Mouse (Mus musculus) urinary bladder, postnatal 10 days (tissue): ENCODE results near the gene Cenpa.

Experiments
- DNase-seq: peaks from one replicate; pipeline ENCODE4 v3.0.0; 2022; ENCODE audit warnings: low spot score

The Cenpa gene

DNA sequence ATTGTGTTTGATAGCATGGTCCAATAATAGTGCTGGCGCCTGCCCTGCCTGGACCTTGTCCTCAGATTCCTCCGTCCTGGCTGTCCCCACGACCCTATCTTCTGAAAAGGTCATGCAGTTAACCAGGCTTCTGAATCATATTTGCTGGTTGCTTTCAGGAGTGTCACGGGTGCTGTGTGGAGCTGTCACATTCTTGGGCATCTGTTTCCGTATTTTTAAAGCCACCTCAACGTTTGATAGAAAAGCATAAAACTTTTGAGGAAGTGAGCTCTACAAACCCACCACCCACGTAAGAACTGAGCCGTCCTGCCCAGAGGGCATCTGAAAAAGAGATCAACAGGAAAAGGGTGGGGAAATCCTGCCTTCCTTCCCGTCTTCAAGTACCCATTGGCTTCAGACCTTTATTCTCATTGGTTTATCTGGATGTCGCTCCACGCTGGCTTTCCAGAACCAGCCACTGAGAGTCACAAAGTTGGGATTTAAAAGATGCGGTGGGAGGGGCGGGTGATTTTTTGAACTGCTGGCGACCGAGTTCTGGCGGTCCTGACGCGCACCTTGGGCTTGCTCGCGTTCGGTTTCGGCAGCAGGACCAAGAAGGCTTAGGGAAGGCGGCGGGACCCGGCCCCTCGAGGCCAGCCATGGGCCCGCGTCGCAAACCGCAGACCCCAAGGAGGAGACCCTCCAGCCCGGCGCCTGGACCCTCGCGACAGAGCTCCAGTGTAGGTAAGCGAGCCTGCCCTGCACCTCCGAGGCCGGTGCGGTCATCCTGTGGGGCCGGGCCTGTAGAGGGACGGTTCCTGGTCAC is at the start of gene Cenpa:
Gene Cenpa (plus strand): TSS at position 387 of the 805 bp plus-strand sequence.
- DNase-seq: peak; percentile 39

DNA sequence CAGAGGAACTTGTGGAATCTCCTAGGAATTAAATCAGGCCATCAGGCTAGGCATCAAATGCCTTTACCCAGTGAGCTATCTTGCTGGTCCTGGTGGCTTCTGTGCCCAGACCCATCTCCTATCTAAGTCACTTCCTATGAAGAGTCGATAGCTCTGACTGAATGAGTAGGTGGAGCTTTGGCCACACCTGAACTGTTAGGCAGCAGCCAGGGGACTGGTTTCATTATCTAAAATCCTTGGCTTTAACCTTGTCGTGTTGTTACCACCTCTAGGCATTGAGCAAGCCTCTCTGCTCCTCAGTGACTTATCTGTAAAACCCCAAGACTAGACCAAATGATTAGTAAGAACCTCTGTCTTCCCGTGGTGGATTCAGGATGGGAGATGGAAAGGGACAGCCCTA is 49.2 kb upstream of the Cenpa start:
- no peak for DNase-seq

DNA sequence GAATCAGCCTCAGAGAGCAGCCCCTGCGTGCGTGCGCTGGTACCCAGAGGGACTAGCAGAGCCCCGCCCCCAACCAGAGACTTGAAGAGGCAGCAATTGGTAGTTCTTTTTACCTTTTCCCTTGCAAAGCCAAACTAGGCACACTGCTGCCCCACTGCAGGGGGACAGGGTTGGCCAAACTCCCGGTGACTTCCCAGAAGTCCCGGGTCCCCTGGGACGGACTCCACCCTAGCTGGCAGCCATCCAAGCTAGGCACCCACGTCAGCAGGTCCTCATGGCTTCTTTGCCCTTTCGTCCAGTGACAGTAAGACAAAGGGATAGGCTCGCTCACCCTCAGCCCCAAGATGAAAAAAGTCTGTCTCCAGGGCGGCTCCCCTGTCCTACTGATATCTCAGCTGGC is 48.7 kb upstream of the Cenpa start:
- no peak for DNase-seq

DNA sequence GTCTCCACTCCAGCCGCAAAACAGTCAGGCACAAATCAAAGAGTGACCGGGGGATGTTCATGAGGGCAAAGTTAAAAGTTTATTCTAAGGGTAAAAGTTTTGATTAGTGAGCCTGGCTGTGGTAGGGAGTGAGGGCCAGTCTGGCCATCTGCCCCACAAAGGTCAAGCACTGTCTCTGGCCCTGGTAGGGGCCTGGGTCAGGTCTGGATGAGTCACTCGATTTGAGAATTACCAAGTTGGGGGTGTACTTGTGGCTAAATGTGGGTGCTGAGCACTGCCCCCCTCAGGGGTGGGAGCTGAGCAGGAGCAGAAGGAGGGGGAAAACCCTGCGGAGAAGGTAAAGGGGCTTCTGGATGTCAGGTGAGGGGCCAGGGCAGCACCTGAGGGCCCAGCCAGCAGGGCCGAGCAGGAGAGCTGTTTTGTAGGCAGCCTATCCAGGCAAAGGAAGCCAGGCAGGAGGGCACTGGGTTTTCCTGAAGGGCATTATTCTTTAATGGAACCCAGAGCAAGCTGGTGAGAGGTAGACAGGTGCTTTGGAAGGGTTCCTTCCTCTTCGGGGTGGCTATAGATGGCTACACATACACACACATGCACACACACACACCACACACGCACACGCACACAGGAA is 48.1 kb upstream of the Cenpa start:
- no peak for DNase-seq

GRCm38 (mm10) chr5:30619211-30619610 is 47.4 kb upstream of the Cenpa start:
- no peak for DNase-seq

GRCm38 (mm10) chr5:30620567-30620966 is 46.0 kb upstream of the Cenpa start:
- DNase-seq: no peak

- no peak for DNase-seq
Observed at GRCm38 (mm10) chr5:30621211-30621790, 45.3 kb upstream of the Cenpa start.

- no peak for DNase-seq
Observed at GRCm38 (mm10) chr5:30621844-30622176, 44.8 kb upstream of the Cenpa start.

- DNase-seq: no peak
Observed at GRCm38 (mm10) chr5:30622177-30622840, 44.3 kb upstream of the Cenpa start.

GRCm38 (mm10) chr5:30622841-30623185 is 43.8 kb upstream of the Cenpa start:
- DNase-seq: no peak

GRCm38 (mm10) chr5:30623380-30623779 is 43.2 kb upstream of the Cenpa start:
- no peak for DNase-seq

GRCm38 (mm10) chr5:30624311-30624710 is 42.3 kb upstream of the Cenpa start:
- DNase-seq: no peak

DNA sequence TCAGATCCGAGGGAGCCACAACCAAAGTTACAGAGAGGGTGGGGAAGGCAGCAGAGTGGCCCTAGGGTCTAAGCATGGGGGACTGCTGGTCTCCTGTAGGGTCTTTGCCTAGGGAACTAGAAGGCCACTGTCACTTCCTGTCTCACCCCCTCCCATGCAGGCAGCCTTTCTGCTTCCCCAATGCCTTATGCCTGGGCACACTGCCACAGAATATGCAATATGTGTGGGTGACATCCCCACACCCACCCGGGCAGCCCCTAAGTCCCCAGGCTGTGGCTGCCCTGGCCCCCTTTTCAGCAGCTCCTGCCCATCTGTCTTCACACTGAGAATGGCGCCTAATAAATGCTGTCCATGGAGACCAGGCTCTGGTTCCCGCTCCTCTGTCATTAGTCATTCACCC is 41.7 kb upstream of the Cenpa start:
- DNase-seq: no peak

GRCm38 (mm10) chr5:30625379-30625778 is 41.2 kb upstream of the Cenpa start:
- no peak for DNase-seq

DNA sequence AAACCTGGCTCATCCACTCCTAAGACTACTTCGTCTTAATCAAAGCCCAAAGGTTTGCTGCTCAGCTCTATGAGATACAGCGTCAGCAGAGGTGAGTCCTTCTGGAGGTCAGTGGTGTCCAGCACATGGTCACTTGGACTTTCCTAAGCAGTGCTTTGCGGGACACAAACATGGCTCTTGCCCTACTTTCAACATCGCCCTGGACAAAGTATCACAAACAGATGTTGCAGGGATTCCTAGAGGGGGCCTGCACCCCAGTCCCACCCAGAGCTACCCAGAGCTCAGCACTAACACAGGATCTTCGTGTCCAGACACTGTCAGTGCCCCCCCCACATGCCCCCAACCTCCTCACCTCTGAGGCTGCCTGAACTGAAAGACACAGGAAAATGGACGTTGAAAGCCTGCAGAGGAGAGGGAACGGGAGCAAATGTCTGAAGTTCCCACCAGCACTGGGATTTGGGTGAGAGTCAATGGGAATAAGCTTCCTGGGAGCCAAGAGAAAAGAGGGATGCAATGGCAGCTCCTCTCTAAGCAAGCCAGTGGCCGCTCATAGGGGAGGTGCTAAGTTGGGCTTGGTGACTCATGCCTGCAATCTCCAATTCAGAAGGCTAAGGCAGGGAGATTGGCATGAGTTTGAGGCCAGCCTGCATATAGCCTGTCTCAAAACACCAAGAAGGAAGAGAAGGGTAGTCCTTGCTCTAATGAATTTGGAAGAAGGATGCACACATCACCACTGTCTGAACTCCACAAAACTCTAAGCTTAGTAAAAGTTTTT is 40.1 kb upstream of the Cenpa start:
- DNase-seq: no peak

GRCm38 (mm10) chr5:30628511-30628910 is 38.1 kb upstream of the Cenpa start:
- DNase-seq: no peak

- DNase-seq: no peak
Observed at GRCm38 (mm10) chr5:30630401-30630800, 36.2 kb upstream of the Cenpa start.

DNA sequence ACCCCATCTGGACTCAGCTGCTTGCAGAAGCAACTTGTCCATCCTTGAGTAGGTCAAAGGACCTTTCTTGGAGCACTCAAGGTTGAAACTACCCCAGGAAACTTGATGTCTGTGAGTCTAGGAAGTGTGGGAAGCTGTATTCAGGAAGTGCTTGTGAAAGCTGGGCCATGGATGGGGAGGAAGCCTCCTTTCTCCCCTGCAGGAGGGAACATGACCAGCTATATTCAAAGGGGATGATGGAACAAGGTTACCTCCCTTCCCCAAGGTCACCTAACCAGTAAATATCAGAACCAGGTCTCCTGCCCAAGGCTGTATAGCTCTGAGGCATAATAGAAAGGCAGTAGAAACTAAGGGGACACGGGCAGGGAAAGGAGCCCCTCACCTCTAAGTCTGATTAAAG is 34.4 kb upstream of the Cenpa start:
- no peak for DNase-seq

GRCm38 (mm10) chr5:30636994-30637393 is 29.6 kb upstream of the Cenpa start:
- no peak for DNase-seq

DNA sequence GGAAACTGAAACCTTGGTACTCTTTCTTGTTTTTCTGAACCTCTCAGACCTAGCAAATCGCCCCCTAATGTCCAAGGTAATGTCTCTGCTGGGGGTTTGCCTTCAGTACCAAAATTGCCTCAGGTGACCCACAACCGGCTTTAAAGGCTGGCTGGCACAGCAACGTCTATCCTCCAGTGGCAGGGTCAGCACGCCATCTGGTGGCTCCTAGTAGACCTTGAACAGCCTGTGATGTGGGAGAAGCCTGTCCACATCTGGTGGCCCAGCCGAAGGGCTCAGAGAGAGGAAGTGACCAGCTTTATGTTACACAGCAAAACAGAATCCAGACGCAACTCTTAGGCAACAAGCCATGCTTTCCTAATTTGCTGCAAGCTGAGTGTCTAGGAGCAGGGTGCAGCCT is 28.5 kb upstream of the Cenpa start:
- DNase-seq: no peak

- no peak for DNase-seq
Observed at GRCm38 (mm10) chr5:30643477-30644179, 22.9 kb upstream of the Cenpa start.

GRCm38 (mm10) chr5:30646036-30646435 is 20.5 kb upstream of the Cenpa start:
- no peak for DNase-seq
